In genomic region chr9:102335571-102336282, GRCm38 (mm10) we compare ENCODE assay signal across 22 mouse cellular contexts. TPM values are rescaled to one million over a fixed set of nuclear protein-coding genes. Genes with fewer than 3 reads are reported as not detected.
DNase-seq lines count a peak whose midpoint lies in the region; ATAC-seq and TF ChIP-seq lines count a peak whose summit lies in the region.
"Had no signal": no experiment of that assay in that cellular context is flagged by ENCODE, and none has a peak within 500 bp of the region (broad histone marks: within the 10 kb centered on the region; RNA-seq: fewer than 3 reads in every experiment).

No protein-coding gene starts in this region.

- WGBS in forebrain, postnatal 0 days = 77% methylated on average over 11 of the region's 11 CpGs

- ATAC-seq in forebrain, postnatal 0 days = no peak
- ATAC-seq: CD4-positive, CD25-positive, alpha-beta regulatory T cell, adult 4 months; forebrain, embryonic 14.5 days; intestine, embryonic 15.5 days; Patski had no signal

- no peak overlapping the region for H3K27ac ChIP-seq in forebrain, postnatal 0 days (ENCODE audit: low read depth, low read length)
- H3K27ac ChIP-seq: embryonic facial prominence, embryonic 13.5 days; hindbrain, embryonic 15.5 days; intestine, embryonic 15.5 days; layer of hippocampus, adult 2 months; liver, embryonic 14.5 days; lung, embryonic 15.5 days; stomach, postnatal 0 days had no signal

- peak; percentile 24 to 80 for DNase-seq in adrenal gland, adult (ENCODE audit: inconsistent age in 2 of 2, low spot score in 1 of 2)
- no peak for DNase-seq in adrenal gland, postnatal 14 days
- peak; percentile 18 for DNase-seq in gastrocnemius, postnatal 25 days
- no peak for DNase-seq in gastrocnemius, postnatal 14 days
- DNase-seq in kidney, adult 18-20 months = peak; percentile 7
- no peak for DNase-seq in kidney, postnatal 4 days
- peak; percentile 24 for DNase-seq in skeletal muscle tissue, adult 2 months (ENCODE audit: low read depth, low spot score)
- DNase-seq in forebrain, postnatal 0 days = no peak
- DNase-seq: cerebellum, postnatal 10 days; lung, postnatal 4 days; retina, postnatal 1 day; right cerebral cortex, postnatal 4 days had no signal

- no peak overlapping the region for H3K4me2 ChIP-seq in forebrain, postnatal 0 days (ENCODE audit: low read depth)
- H3K4me2 ChIP-seq: embryonic facial prominence, embryonic 13.5 days; hindbrain, embryonic 15.5 days; intestine, embryonic 15.5 days; lung, embryonic 15.5 days had no signal

- no peaks in the 10 kb centered on the region for H3K27me3 ChIP-seq in forebrain, postnatal 0 days (ENCODE audit: insufficient read depth, low read length)
- H3K27me3 ChIP-seq: embryonic facial prominence, embryonic 13.5 days; hindbrain, embryonic 15.5 days; intestine, embryonic 15.5 days; lung, embryonic 15.5 days; Patski had no signal

- no peak overlapping the region for H3K9ac ChIP-seq in forebrain, postnatal 0 days
- H3K9ac ChIP-seq: embryonic facial prominence, embryonic 13.5 days; hindbrain, embryonic 15.5 days; intestine, embryonic 15.5 days; liver, embryonic 14.5 days; lung, embryonic 15.5 days had no signal

- no peaks in the 10 kb centered on the region for H3K9me3 ChIP-seq in forebrain, postnatal 0 days (ENCODE audit: low read length)
- H3K9me3 ChIP-seq: embryonic facial prominence, embryonic 13.5 days; hindbrain, embryonic 15.5 days; intestine, embryonic 15.5 days; lung, embryonic 15.5 days had no signal

- no peak for TF ChIP-seq CTCF in forebrain, postnatal 0 days (IDR thresholded peaks at IDR 0.05; ENCODE audit: low read depth)

- H3K4me3 ChIP-seq in forebrain, postnatal 0 days (ENCODE audit: low read depth, low read length) = no peak overlapping the region
- H3K4me3 ChIP-seq: embryonic facial prominence, embryonic 13.5 days; hindbrain, embryonic 15.5 days; intestine, embryonic 15.5 days; layer of hippocampus, adult 2 months; lung, embryonic 15.5 days had no signal

- no peaks in the 10 kb centered on the region for H3K36me3 ChIP-seq in forebrain, postnatal 0 days (ENCODE audit: insufficient read depth)
- H3K36me3 ChIP-seq: embryonic facial prominence, embryonic 13.5 days; hindbrain, embryonic 15.5 days; intestine, embryonic 15.5 days; lung, embryonic 15.5 days had no signal

- intact Hi-C loops in gastrocnemius, postnatal 14 days (cut with DNase I; ENCODE audit: low total_unique reads) = no loop called here

- no peaks in the 10 kb centered on the region for H3K4me1 ChIP-seq in forebrain, postnatal 0 days (ENCODE audit: insufficient read depth)
- H3K4me1 ChIP-seq: embryonic facial prominence, embryonic 13.5 days; intestine, embryonic 15.5 days; lung, embryonic 15.5 days had no signal

RNA-seq across cellular contexts. Expression of gene Ephb1, which starts 18.8 kb away (rescaled TPM):
- 3.3 and 3.7 TPM in 2 replicates for total RNA-seq in adrenal gland, postnatal 14 days (2021)
- total RNA-seq in gastrocnemius, postnatal 25 days (2021) = 1 to 10 TPM in 1 of 2 experiments, under 1 TPM in 1; 0.87 to 1.3 TPM
- 1 to 10 TPM; 2.6 to 3.4 TPM for total RNA-seq in gastrocnemius, postnatal 14 days (2021)
- total RNA-seq in forebrain, postnatal 0 days (2014; rRNA removed) = 37.7 and 48.6 TPM in 2 replicates
- polyA plus RNA-seq in forebrain, postnatal 0 days (2015; fragmentation: Nextera tagmentation; extraction: Ambion mirVana) = 26.8 and 34.9 TPM in 2 replicates
- polyA plus RNA-seq: CD4-positive, CD25-positive, alpha-beta regulatory T cell, adult 4 months had no signal

Comparison
In these comparisons a context has a peak if more than half of its experiments do, and no peak if none do; other contexts are left out.
1. DNase-seq: peak in adrenal gland, adult (2 of 2), gastrocnemius, postnatal 25 days (single experiment), kidney, adult 18-20 months (single experiment) and skeletal muscle tissue, adult 2 months (single experiment); none in adrenal gland, postnatal 14 days (single experiment), gastrocnemius, postnatal 14 days (single experiment), kidney, postnatal 4 days (0 of 2) and forebrain, postnatal 0 days (single experiment).